Mouse (Mus musculus) heart, postnatal 0 days (tissue): ENCODE measurements at regions not wholly inside any gene's neighbourhood (a gene's known extent, or its start where the extent isn't known, plus 50 kb on each side); places are given as distances from the start of the nearest gene placed in this dataset.

Experiments used
- ATAC-seq: fragments of 200-750 bp; cut with Nextera tagmentation; 2 replicates; pipeline ENCODE4 v1.8.0; 2017; ENCODE audit warnings: low read depth, moderate number of reproducible peaks, moderate library complexity; ENCODE audit not compliant: insufficient read depth
- DNase-seq: peaks from one replicate; pipeline ENCODE4 v3.0.0-alpha.2; 2016; ENCODE audit warnings: low spot score
- H3K27ac ChIP-seq: fragments of 300-500 bp; sonication (generic); 2 replicates; pipeline ENCODE4 v1.5.1; 2014; ENCODE audit warnings: low read depth, mild to moderate bottlenecking
- H3K27me3 ChIP-seq: fragments of 300-500 bp; sonication (generic); 2 replicates; pipeline ENCODE4 v1.6.1; 2014; ENCODE audit warnings: low read length, mixed read lengths; ENCODE audit not compliant: control insufficient read depth, insufficient read depth
- H3K36me3 ChIP-seq: fragments of 300-500 bp; sonication (generic); replicated peaks from 2 replicates; pipeline ENCODE4 v1.6.1; 2014; ENCODE audit warnings: low read length, mixed read lengths; ENCODE audit not compliant: control insufficient read depth, insufficient read depth
- H3K4me1 ChIP-seq: fragments of 300-500 bp; sonication (generic); 2 replicates; pipeline ENCODE4 v1.6.1; 2014; ENCODE audit warnings: antibody characterized with exemption; ENCODE audit not compliant: control insufficient read depth, insufficient read depth
- H3K4me2 ChIP-seq: fragments of 300-500 bp; sonication (generic); 2 replicates; pipeline ENCODE4 v1.6.1; 2014; ENCODE audit warnings: low read depth, mild to moderate bottlenecking, low read length, moderate library complexity
- H3K4me3 ChIP-seq: fragments of 300-500 bp; sonication (generic); 2 replicates; pipeline ENCODE4 v1.5.1; 2014; ENCODE audit warnings: low read depth, low read length
- H3K9ac ChIP-seq: fragments of 300-500 bp; sonication (generic); replicated peaks from 2 replicates; pipeline ENCODE4 v1.6.1; 2014; ENCODE audit warnings: low read depth, low read length, mixed read lengths
- H3K9me3 ChIP-seq: fragments of 300-500 bp; sonication (generic); replicated peaks from 2 replicates; pipeline ENCODE4 v1.6.1; 2016; ENCODE audit warnings: low read length; ENCODE audit not compliant: control insufficient read depth
- CTCF ChIP-seq: IDR thresholded peaks from 2 replicates; pipeline ENCODE4 v1.5.1; 2016; ENCODE audit warnings: antibody characterized with exemption, control low read depth, low read depth
- EP300 ChIP-seq: IDR thresholded peaks from 2 replicates; pipeline ENCODE4 v1.6.1; 2016; ENCODE audit warnings: antibody characterized with exemption, low read depth
- WGBS: fragments of 180-500 bp; shearing (Covaris S2); extraction: QIAGEN DNeasy Blood & Tissue Kit; methylation state at CpG from one replicate; pipeline ENCODE4 v1.1.7; 2014; 5-methylcytosine and 5-hydroxymethylcytosine counted together

- no peak overlapping the region for H3K4me2 ChIP-seq
- WGBS = 5% methylated on average over 10 of the region's 10 CpGs
- H3K36me3 ChIP-seq = no peaks in the 10 kb centered on the region
- TF ChIP-seq EP300 = no peak
- no peak overlapping the region for H3K27ac ChIP-seq
- H3K4me3 ChIP-seq = no peak overlapping the region
- H3K9me3 ChIP-seq = no peaks in the 10 kb centered on the region
- no peak overlapping the region for H3K9ac ChIP-seq
- ATAC-seq = peak; percentile 33; the same call in 1 of the 2 replicates
- no peaks in the 10 kb centered on the region for H3K4me1 ChIP-seq
- H3K27me3 ChIP-seq = peaks cover 8% of the 10 kb centered on the region
- no peak for DNase-seq
Measured at GRCm38 (mm10) chr13:72400677-72401076, 227.9 kb upstream of the Irx2 start.

- DNase-seq (no peak), ATAC-seq (no peak)
- H3K4me2 ChIP-seq = no peak overlapping the region
- H3K4me3 ChIP-seq = no peak overlapping the region
- no peaks in the 10 kb centered on the region for H3K27me3 ChIP-seq
- no peaks in the 10 kb centered on the region for H3K9me3 ChIP-seq
- no peaks in the 10 kb centered on the region for H3K36me3 ChIP-seq
- TF ChIP-seq CTCF (no peak), EP300 (no peak)
- H3K9ac ChIP-seq = no peak overlapping the region
- H3K27ac ChIP-seq = no peak overlapping the region
- 83% methylated on average over 11 of the region's 11 CpGs for WGBS
- no peaks in the 10 kb centered on the region for H3K4me1 ChIP-seq
Measured at GRCm38 (mm10) chr13:72409238-72409965, 219.2 kb upstream of the Irx2 start.

GRCm38 (mm10) chr13:72412656-72413055 lies 216.0 kb upstream of the Irx2 start:
- 85% methylated on average over 4 of the region's 4 CpGs for WGBS
- H3K9ac ChIP-seq = no peak overlapping the region
- TF ChIP-seq CTCF = no peak
- TF ChIP-seq EP300 = no peak

DNA sequence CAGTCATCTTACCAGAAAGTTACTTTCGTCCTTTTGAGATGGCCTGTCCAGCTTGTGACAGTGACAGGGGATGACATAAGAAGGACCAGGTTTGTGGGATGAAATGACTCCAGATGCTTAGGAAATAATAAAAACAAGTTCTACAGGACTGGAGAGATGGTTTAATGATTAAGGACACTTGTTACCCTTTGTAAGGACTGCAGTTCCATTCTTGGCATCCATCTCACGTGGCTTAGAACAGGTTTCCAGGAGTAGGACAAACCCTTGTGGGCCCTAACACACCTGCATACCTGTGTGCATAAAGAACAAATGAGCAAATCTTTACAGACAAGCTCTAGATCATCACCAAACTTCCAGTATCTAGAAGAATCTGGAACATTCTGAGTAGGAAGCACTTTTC lies 211.6 kb upstream of the Irx2 start:
- no peak overlapping the region for H3K4me3 ChIP-seq
- TF ChIP-seq EP300 (no peak), CTCF (no peak)
- DNase-seq (no peak), ATAC-seq (no peak)
- H3K9me3 ChIP-seq = no peaks in the 10 kb centered on the region
- H3K27me3 ChIP-seq = 0 out of 2 replicates have a peak, but pooled peaks cover 6% of the 10 kb centered on the region
- no peaks in the 10 kb centered on the region for H3K4me1 ChIP-seq
- no peak overlapping the region for H3K9ac ChIP-seq
- no peak overlapping the region for H3K27ac ChIP-seq
- H3K36me3 ChIP-seq = no peaks in the 10 kb centered on the region
- no peak overlapping the region for H3K4me2 ChIP-seq
- WGBS = 73% methylated on average over 2 of the region's 2 CpGs

More at GRCm38 (mm10) chr13:72412656-72413055, 216.0 kb upstream of the Irx2 start:
- no peak overlapping the region for H3K27ac ChIP-seq
- no peak overlapping the region for H3K4me2 ChIP-seq
- no peaks in the 10 kb centered on the region for H3K9me3 ChIP-seq
- ATAC-seq = no peak
- H3K4me3 ChIP-seq = no peak overlapping the region
- H3K36me3 ChIP-seq = no peaks in the 10 kb centered on the region
- H3K27me3 ChIP-seq = no peaks in the 10 kb centered on the region
- DNase-seq = no peak
- no peaks in the 10 kb centered on the region for H3K4me1 ChIP-seq

GRCm38 (mm10) chr13:72417816-72418215 lies 210.8 kb upstream of the Irx2 start:
- no peak for ATAC-seq
- TF ChIP-seq EP300 (no peak), CTCF (no peak)
- no peak for DNase-seq
- Histone ChIP-seq H3K4me1 (no peaks in the 10 kb centered on the region), H3K27ac (no peak overlapping the region), H3K9me3 (no peaks in the 10 kb centered on the region), H3K9ac (no peak overlapping the region), H3K4me2 (no peak overlapping the region), H3K27me3 (0 out of 2 replicates have a peak, but pooled peaks cover 6% of the 10 kb centered on the region), H3K4me3 (no peak overlapping the region), H3K36me3 (no peaks in the 10 kb centered on the region)
- WGBS = 84% methylated on average over 3 of the region's 3 CpGs

- H3K4me1 ChIP-seq = no peaks in the 10 kb centered on the region
- no peaks in the 10 kb centered on the region for H3K9me3 ChIP-seq
- no peaks in the 10 kb centered on the region for H3K36me3 ChIP-seq
- DNase-seq (no peak), ATAC-seq (no peak)
- no peak overlapping the region for H3K27ac ChIP-seq
- H3K4me2 ChIP-seq = no peak overlapping the region
- TF ChIP-seq EP300 (no peak), CTCF (no peak)
- 66% methylated on average over 2 of the region's 2 CpGs for WGBS
- no peak overlapping the region for H3K4me3 ChIP-seq
- no peak overlapping the region for H3K9ac ChIP-seq
- 0 out of 2 replicates have a peak, but pooled peaks cover 6% of the 10 kb centered on the region for H3K27me3 ChIP-seq
Measured at GRCm38 (mm10) chr13:72418285-72418684, 210.3 kb upstream of the Irx2 start.
